Mouse (Mus musculus): ENCODE measurements at regions not wholly inside any gene's neighbourhood (a gene's known extent, or its start where the extent isn't known, plus 50 kb on each side); places are given as distances from the start of the nearest gene placed in this dataset.

GRCm38 (mm10) chr2:17065149-17066145 is 665.8 kb downstream of the Nebl start:
- peak; percentile 7 for DNase-seq
